Mouse (Mus musculus) MEL-GATA-1-ER (cell line): ENCODE results near the gene Lbr.

Experiments
- DNase-seq: peaks from one replicate; pipeline ENCODE4 v3.0.0-alpha.2; 2012; ENCODE audit warnings: low read depth; ENCODE audit errors: extremely low read depth

Lbr gene

GRCm38 (mm10) chr1:181853081-181853736 is 10.4 kb upstream of the Lbr start:
- DNase-seq = no peak

DNA sequence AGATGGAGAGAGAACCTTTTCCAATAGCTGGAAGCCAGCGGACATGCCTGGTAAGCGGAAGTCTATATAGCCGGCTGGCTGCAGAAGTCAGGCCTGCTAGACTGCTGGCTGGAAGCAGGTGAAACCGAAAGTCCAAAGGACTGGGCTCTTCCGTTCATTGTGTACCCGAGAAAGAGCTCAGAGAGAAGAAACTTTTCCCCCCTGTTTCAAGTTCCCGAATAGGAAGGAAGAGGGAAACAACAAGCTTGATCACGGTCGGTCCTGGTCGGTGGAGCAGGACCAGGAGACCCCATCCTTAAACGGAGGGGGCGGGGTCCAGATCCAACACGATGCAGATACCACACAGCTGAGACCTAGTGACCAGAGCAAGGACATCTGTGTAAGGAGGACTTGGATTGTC is 9.6 kb upstream of the Lbr start:
- DNase-seq = no peak

DNA sequence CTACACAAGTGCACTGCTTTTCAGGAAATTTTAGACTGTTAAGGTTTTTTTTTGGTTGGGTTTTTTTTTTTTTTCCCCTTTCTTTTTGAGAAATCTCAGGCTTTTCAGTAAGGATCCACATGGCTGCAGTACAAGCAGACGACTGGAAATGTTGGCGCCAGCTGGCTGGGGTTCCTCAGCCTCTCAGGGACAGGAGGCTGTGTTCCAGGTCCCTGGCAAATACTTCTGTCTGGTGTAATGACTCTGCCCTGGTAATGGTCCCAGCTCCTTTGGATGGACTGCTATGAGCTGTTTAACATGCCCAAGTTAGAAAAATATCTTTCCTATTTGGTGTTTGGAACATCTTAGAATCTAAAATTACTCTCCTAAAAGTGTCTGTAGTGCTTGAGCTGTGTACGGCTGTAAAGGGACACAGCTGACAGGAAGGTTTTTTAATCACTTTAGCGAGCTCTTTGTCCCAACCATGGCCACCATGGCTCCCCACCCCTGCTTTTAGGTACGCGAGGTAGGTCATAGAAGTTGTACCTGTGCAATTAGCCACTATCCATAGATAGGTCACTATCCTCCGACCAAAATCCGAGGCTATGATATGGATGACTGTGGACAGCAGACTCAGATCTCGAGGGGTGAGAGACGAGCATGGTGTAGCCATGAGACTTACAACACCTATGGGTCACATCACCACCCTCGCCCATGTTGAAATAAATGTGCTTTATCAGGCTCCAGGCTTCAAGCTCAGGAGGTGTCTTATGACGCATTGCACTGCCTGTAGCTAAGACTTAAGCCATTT is 8.9 kb upstream of the Lbr start:
- DNase-seq = no peak

- no peak for DNase-seq
Observed at GRCm38 (mm10) chr1:181850441-181850840, 7.6 kb upstream of the Lbr start.

DNA sequence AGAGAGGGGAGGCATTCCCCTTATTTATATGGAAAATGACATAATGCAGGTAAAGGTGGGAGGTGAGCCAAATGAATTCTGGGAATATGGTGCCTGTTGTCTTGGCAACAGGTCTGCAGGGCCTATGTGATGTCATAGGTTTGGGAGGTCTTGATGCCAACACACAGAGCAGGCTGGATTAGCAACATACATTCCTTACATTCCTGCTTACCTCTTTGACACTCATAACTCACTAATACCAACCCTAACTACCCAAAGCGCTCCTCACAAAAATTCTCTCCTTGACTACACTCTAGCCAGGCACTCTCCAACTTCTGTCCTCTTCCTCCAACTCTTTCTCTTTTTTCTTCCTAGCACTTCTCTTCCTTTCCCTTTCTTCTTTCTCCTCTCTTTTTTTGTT is 5.4 kb upstream of the Lbr start:
- no peak for DNase-seq

DNA sequence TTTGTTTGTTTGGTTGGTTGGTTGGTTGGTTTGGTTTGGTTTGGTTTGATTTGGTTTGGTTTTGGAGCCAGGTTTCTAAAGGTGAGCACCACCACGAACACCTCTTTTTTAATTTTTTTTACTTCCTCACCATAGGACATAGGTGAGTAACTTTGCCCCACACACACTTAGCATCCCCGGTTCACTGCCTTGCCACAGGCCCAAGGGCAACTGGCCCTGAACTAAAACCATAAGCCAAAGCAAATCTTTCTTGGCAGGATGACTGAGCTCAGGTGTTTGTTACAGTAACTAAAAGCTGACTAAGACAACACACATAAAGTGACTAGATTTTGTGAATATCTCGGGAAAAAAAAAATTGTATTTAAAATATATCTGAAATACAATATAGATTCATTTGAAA is 4.5 kb upstream of the Lbr start:
- no peak for DNase-seq

GRCm38 (mm10) chr1:181845767-181846166 is 2.9 kb upstream of the Lbr start:
- no peak for DNase-seq

DNA sequence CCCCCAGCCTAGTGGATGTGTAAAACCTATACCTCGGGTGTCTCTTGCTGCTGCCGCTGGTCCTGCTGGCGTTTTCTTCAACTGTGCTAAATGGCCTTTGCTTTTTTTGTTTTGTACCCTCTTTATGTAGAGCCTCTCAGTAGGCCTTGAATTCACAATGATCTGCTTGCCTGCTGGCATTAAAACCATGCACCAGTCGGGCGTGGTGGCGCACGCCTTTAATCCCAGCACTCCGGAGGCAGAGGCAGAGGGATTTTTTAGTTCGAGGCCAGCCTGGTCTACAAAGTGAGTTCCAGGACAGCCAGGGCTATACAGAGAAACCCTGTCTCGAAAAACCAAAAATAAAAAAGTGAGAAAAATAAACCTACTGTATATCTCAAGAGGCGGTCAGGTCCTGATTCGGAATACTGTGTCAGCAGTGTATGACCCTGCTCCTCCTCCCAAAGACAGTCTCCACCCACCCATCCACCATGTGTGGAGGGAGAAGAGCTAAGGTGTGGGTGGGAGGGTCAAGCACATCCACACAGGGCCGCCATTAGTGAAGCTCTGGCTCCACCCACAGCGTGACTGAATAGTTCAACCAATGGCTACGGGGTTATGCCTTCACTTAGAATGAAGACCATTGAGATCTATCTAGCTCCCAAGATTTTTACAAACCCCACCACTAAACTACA is 2.2 kb upstream of the Lbr start:
- no peak for DNase-seq

DNA sequence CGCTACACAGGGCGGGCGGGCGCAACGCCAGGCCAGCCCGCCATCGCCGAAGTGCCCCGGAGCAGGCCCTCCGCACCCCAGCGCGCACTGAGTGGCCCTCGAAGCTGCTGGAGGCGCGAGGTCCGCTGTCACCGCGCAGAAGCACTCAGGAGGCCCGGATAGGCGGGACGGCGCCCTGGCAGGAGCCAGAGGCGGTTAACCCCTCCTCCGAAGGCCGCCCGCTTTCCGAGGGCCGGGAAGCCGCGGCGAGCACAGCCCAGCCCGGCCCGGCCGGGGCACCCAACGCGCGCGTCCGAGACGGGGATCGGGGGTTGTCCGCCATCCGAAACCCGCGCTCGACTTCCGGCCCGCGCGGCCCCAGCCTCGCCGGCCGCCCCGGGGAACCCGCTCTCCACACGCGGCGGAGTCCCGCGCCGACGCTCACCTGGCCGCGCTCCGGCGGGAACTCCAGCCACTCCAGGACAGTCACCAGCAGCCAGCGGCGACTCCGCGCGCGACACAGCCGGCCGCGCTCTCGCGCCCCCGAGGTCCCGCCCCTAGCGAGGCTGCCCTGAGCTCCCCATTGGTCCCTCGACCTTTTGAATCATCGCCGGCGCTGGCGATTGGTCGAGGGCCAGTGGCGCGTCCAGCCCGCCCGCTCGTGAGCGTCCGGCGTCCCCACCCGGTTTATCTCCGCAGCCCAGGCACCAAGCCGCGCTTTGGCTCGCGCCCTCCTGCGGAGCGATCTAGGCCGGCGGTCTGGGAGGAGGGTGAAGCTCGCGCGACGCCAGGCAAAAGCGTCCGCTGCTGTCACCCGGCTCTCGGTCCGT is 778 bp downstream of the Lbr start:
- DNase-seq = peak; percentile 86

GRCm38 (mm10) chr1:181841396-181841795 is 1.4 kb downstream of the Lbr start:
- DNase-seq = no peak

- no peak for DNase-seq
Observed at GRCm38 (mm10) chr1:181839746-181840366, 3.0 kb downstream of the Lbr start.

- DNase-seq = no peak
Observed at GRCm38 (mm10) chr1:181838111-181838510, 4.7 kb downstream of the Lbr start.

GRCm38 (mm10) chr1:181833143-181833542 is 9.7 kb downstream of the Lbr start:
- no peak for DNase-seq

- no peak for DNase-seq
Observed at GRCm38 (mm10) chr1:181832720-181833119, 10.1 kb downstream of the Lbr start.

DNA sequence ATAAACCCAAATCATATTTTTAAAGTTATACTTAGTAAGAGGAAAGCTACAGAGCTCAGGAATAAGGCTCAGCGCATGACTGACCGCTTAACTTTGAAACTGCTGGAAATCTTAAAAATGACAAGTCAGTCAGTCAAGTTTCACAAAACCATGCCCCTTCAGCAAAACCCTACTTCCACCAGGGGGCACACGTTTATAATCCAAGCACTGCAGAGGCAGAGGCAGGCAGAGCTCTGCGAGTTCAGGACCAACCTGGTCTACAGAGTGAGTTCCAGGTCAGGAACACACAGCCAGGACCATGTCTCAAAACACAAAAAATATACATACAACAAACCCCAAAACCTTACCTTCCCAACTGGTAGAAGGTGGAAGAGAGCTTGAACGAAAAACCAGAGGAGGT is 14.5 kb downstream of the Lbr start:
- DNase-seq = no peak

- DNase-seq = no peak
Observed at GRCm38 (mm10) chr1:181826716-181827115, 16.1 kb downstream of the Lbr start.

DNA sequence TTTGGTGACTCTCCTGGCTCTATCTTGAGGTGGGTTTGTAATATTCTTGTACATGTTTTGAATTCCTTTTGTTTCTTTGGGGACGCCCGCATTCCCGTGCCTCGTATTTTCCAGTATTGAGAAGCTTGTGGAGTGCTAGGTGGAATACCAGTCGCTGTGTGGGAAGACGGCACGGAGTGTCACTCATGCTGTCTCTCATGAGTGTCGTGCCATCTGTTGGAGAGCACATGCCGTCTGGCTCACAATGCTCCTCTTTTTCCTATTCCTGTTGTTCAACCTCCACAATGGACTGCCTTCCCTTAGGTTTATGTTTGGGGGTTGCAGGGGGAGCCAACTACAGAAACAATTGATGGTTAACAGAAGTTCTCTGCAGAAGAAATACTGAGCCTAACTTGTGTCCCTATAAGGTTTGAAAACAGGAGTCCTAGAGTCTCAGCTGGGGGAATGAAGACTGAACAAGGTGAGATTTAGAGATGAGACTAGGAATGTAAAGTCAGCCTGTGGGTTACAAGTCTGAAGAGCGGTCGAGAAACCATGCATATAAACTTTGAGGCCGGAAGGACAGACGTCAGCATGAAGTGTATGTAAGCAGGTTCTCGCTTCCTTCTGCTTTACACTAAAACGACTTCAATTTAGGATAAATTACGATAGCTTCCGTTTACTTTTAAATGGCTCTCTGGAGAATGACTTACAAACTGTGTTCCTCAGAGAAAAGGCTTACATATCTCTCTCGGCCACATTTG is 31.2 kb downstream of the Lbr start:
- no peak for DNase-seq

- DNase-seq = no peak
Observed at GRCm38 (mm10) chr1:181800667-181801066, 42.2 kb downstream of the Lbr start.

GRCm38 (mm10) chr1:181799911-181800310 is 42.9 kb downstream of the Lbr start:
- no peak for DNase-seq

- no peak for DNase-seq
Observed at GRCm38 (mm10) chr1:181793541-181793940, 49.3 kb downstream of the Lbr start.

DNA sequence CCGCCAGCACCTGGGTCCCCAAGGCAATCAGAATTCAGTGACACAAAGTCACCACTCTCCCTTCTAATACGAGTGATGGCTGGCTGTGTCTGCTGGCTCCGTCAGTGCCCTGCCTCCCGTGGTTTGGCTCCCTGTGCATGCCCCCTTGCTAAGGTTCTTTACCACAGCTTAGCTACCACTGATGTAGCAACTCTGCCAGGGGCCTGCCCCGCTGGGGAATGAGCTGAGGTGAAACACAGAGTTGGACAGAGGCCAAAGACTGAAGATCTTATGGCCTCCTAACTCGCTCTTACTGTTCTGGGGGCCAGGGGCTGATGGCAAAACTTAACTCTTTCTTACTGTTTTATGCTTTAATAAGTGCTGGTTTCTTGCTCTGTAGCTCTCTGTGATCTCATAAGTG is 52.9 kb downstream of the Lbr start:
- DNase-seq = no peak
